Mouse (Mus musculus) heart, postnatal 0 days (tissue): ENCODE data around the gene Rasal1. TPM values are rescaled to one million over a fixed set of nuclear protein-coding genes. Genes with fewer than 3 reads are reported as not detected.

Experiments
- ATAC-seq: fragments of 200-750 bp; cut with Nextera tagmentation; 2 replicates; pipeline ENCODE4 v1.8.0; 2017; ENCODE audit warnings: low read depth, moderate number of reproducible peaks, moderate library complexity; ENCODE audit not compliant: insufficient read depth
- DNase-seq: peaks from one replicate; pipeline ENCODE4 v3.0.0-alpha.2; 2016; ENCODE audit warnings: low spot score
- H3K27ac ChIP-seq: fragments of 300-500 bp; sonication (generic); 2 replicates; pipeline ENCODE4 v1.5.1; 2014; ENCODE audit warnings: low read depth, mild to moderate bottlenecking
- H3K27me3 ChIP-seq: fragments of 300-500 bp; sonication (generic); 2 replicates; pipeline ENCODE4 v1.6.1; 2014; ENCODE audit warnings: low read length, mixed read lengths; ENCODE audit not compliant: control insufficient read depth, insufficient read depth
- H3K36me3 ChIP-seq: fragments of 300-500 bp; sonication (generic); replicated peaks from 2 replicates; pipeline ENCODE4 v1.6.1; 2014; ENCODE audit warnings: low read length, mixed read lengths; ENCODE audit not compliant: control insufficient read depth, insufficient read depth
- H3K4me1 ChIP-seq: fragments of 300-500 bp; sonication (generic); 2 replicates; pipeline ENCODE4 v1.6.1; 2014; ENCODE audit warnings: antibody characterized with exemption; ENCODE audit not compliant: control insufficient read depth, insufficient read depth
- H3K4me2 ChIP-seq: fragments of 300-500 bp; sonication (generic); 2 replicates; pipeline ENCODE4 v1.6.1; 2014; ENCODE audit warnings: low read depth, mild to moderate bottlenecking, low read length, moderate library complexity
- H3K4me3 ChIP-seq: fragments of 300-500 bp; sonication (generic); 2 replicates; pipeline ENCODE4 v1.5.1; 2014; ENCODE audit warnings: low read depth, low read length
- H3K9ac ChIP-seq: fragments of 300-500 bp; sonication (generic); replicated peaks from 2 replicates; pipeline ENCODE4 v1.6.1; 2014; ENCODE audit warnings: low read depth, low read length, mixed read lengths
- H3K9me3 ChIP-seq: fragments of 300-500 bp; sonication (generic); replicated peaks from 2 replicates; pipeline ENCODE4 v1.6.1; 2016; ENCODE audit warnings: low read length; ENCODE audit not compliant: control insufficient read depth
- CTCF ChIP-seq: IDR thresholded peaks from 2 replicates; pipeline ENCODE4 v1.5.1; 2016; ENCODE audit warnings: antibody characterized with exemption, control low read depth, low read depth
- EP300 ChIP-seq: IDR thresholded peaks from 2 replicates; pipeline ENCODE4 v1.6.1; 2016; ENCODE audit warnings: antibody characterized with exemption, low read depth
- WGBS: fragments of 180-500 bp; shearing (Covaris S2); extraction: QIAGEN DNeasy Blood & Tissue Kit; methylation state at CpG from one replicate; pipeline ENCODE4 v1.1.7; 2014; 5-methylcytosine and 5-hydroxymethylcytosine counted together
- polyA plus RNA-seq: library from polyadenylated mRNA; unstranded; fragments of >200 nt; fragmentation: Nextera tagmentation; extraction: Ambion mirVana; gene quantifications from 2 replicates; pipeline ENCODE4 v1.2.1, GENCODE M21; 2015
- total RNA-seq: library from RNA; depleted of rRNA; stranded (reverse); fragments of >200 nt; gene quantifications from 2 replicates; pipeline ENCODE4 v1.2.3, GENCODE M21; 2014; ENCODE audit warnings: low replicate concordance

Rasal1 gene
- total and polyA plus RNA-seq, 2 experiments from 2014 or later: not detected

DNA sequence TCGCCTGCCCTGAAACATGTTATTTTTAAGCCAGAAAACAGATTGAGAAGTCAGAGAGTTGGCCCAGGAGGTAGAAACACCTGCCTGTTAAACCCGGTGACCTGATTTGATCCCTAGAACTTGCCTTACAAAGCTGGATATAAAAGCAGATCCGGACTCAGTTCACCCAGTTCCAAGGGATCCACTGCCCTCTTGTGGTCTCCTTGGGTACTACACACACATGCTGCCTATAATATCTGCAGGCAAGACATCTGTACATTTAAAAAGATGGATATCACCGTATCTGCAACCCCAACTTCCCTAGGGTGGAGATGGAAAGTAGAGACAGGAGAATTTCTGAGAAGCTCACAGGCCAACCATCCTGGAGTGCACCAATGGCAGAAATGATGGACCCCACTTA lies 32.7 kb upstream of the Rasal1 start:
- DNase-seq: no peak
- TF ChIP-seq EP300: no peak
- peak; percentile 37 for TF ChIP-seq CTCF
- peaks cover 34% of the 10 kb centered on the region for H3K36me3 ChIP-seq

GRCm38 (mm10) chr5:120618778-120619177 lies 29.8 kb upstream of the Rasal1 start:
- no peak overlapping the region for H3K4me2 ChIP-seq
- WGBS: 81% methylated on average over 12 of the region's 12 CpGs
- H3K4me3 ChIP-seq: no peak overlapping the region
- ATAC-seq (no peak), DNase-seq (no peak)
- no peaks in the 10 kb centered on the region for H3K27me3 ChIP-seq
- peaks cover 57% of the 10 kb centered on the region for H3K36me3 ChIP-seq
- H3K9me3 ChIP-seq: no peaks in the 10 kb centered on the region
- peaks cover 8% of the 10 kb centered on the region for H3K4me1 ChIP-seq
- H3K9ac ChIP-seq: no peak overlapping the region
- no peak overlapping the region for H3K27ac ChIP-seq
- TF ChIP-seq EP300 (no peak), CTCF (no peak)

More for the DNA sequence above, 32.7 kb upstream of the Rasal1 start:
- Histone ChIP-seq H3K9me3 (no peaks in the 10 kb centered on the region), H3K27me3 (no peaks in the 10 kb centered on the region), H3K4me2 (no peak overlapping the region), H3K9ac (no peak overlapping the region), H3K4me3 (no peak overlapping the region), H3K4me1 (peaks cover 14% of the 10 kb centered on the region), H3K27ac (no peak overlapping the region)
- 91% methylated on average over 4 of the region's 4 CpGs for WGBS
- no peak for ATAC-seq

GRCm38 (mm10) chr5:120619201-120619600 lies 29.4 kb upstream of the Rasal1 start:
- Histone ChIP-seq H3K9ac (no peak overlapping the region), H3K27ac (no peak overlapping the region), H3K9me3 (no peaks in the 10 kb centered on the region), H3K4me1 (peaks cover 4% of the 10 kb centered on the region; the same call in 1 of the 2 replicates), H3K36me3 (peaks cover 61% of the 10 kb centered on the region), H3K27me3 (no peaks in the 10 kb centered on the region), H3K4me3 (no peak overlapping the region), H3K4me2 (no peak overlapping the region)
- WGBS: 20% methylated on average over 5 of the region's 5 CpGs
- ATAC-seq (no peak), DNase-seq (no peak)
- peak; percentile 80 for TF ChIP-seq CTCF
- no peak for TF ChIP-seq EP300

DNA sequence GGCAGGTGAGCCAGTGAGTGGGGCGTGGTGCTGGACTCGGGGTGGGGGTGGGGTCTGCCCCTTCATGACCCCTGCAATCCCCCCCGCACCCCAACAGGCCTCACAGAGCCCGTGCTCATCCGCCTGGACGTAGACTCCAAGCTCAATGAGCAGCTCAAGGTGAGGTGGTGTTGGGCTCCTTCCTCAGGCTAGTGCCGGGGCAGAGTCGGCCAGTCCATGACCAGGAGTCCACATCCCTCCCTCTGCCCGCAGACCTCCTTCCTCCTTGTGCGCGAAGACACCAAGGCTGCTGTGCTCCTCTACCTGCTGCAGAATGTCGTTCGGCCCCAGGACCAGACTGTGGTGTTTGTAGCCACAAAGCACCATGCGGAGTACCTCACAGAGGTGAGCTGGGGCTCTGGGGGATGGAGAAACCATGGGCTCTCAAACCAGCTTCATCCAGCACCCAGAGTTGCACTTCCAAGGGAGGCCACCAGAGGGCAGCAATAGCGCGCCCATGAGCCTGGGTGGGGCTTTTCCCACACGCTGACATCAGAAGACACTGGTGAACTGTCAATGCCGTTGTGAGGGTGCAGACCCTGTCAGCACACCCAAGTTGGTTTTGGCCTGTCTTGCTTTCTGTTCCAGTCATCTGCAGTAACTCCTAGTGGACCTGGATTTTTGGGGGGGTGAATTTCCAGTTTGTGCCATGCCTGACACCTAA lies 28.1 kb upstream of the Rasal1 start:
- H3K4me1 ChIP-seq: peaks cover 4% of the 10 kb centered on the region; the same call in 1 of the 2 replicates
- H3K27ac ChIP-seq: no peak overlapping the region
- H3K27me3 ChIP-seq: no peaks in the 10 kb centered on the region
- peaks cover 74% of the 10 kb centered on the region for H3K36me3 ChIP-seq
- TF ChIP-seq EP300 (no peak), CTCF (peak; percentile 96)
- peak; percentile 28; the same call in 1 of the 2 replicates for ATAC-seq
- H3K9ac ChIP-seq: no peak overlapping the region
- H3K4me3 ChIP-seq: no peak overlapping the region
- 70% methylated on average over 18 of the region's 18 CpGs for WGBS
- peak; percentile 63 for DNase-seq
- H3K4me2 ChIP-seq: no peak overlapping the region; the same call in 1 of the 2 replicates
- no peaks in the 10 kb centered on the region for H3K9me3 ChIP-seq

GRCm38 (mm10) chr5:120621078-120621765 lies 27.4 kb upstream of the Rasal1 start:
- no peak overlapping the region for H3K9ac ChIP-seq
- DNase-seq (no peak), ATAC-seq (no peak)
- no peaks in the 10 kb centered on the region for H3K9me3 ChIP-seq
- no peaks in the 10 kb centered on the region for H3K27me3 ChIP-seq
- H3K27ac ChIP-seq: peak overlapping the region; percentile 26; the same call in 1 of the 2 replicates
- peak overlapping the region; percentile 3; the same call in 1 of the 2 replicates for H3K4me3 ChIP-seq
- 82% methylated on average over 23 of the region's 23 CpGs for WGBS
- TF ChIP-seq EP300 (no peak), CTCF (no peak)
- H3K36me3 ChIP-seq: peaks cover 81% of the 10 kb centered on the region
- H3K4me1 ChIP-seq: peaks cover 4% of the 10 kb centered on the region; the same call in 1 of the 2 replicates
- peak overlapping the region; percentile 32; the same call in 1 of the 2 replicates for H3K4me2 ChIP-seq
